Mouse (Mus musculus): ENCODE data around the gene H6pd.

DNA sequence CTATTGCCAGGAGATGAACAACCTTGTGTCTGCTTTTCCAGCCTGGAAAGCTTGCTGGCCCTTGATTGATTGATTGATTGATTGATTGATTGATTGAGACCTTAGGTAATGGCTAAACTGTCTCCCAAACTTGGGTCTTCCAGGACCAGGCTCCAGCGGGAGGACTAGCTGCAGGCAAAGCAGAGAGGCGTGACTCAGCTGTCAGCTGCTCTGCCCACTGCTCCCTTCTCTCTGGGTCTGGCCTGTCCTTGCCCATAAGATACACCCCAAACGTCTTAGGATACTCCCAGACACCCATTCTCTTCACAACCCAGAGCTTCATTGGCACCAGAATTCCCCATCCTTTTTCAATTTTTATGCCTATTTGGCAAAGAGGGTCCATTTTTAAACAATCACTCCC is 78.1 kb downstream of the H6pd start:
- TF ChIP-seq POLR2A (IDR thresholded peaks at IDR 0.05; ENCODE audit: low read depth, low read length) = no peak
- no peak for TF ChIP-seq CTCF (conservative IDR thresholded peaks at IDR 0.05 in 1 of 2, IDR thresholded peaks at IDR 0.05 in 1 of 2; ENCODE audit: low read depth in 2 of 2, low read length in 2 of 2)
- TF ChIP-seq MAX (IDR thresholded peaks at IDR 0.05; ENCODE audit: low read length) = no peak
- no peak for TF ChIP-seq EP300 (IDR thresholded peaks at IDR 0.05; ENCODE audit: low read length)
- no peak for TF ChIP-seq ETS1 (conservative IDR thresholded peaks at IDR 0.05; ENCODE audit: low read depth, low read length)
- TF ChIP-seq MYC (IDR thresholded peaks at IDR 0.05; ENCODE audit: low read depth, low read length) = no peak
- TF ChIP-seq E2F4 (IDR thresholded peaks at IDR 0.05; ENCODE audit: insufficient replicate concordance, low read depth, low read length) = no peak

All from CH12.LX (cell line).